Mouse (Mus musculus): ENCODE results near the gene Snrpe. TPM values are rescaled to one million over a fixed set of nuclear protein-coding genes. Genes with fewer than 3 reads are reported as not detected.

Snrpe gene
- 10 to 100 TPM; 41.4 to 45.8 TPM for total RNA-seq (2021)
- long read RNA-seq, experiment 1, transcript Snrpe-204 (5 exons, 503 nt): major isoform, 45 of 47 reads
- long read RNA-seq, experiment 1, partial matches to known transcripts: 2 of 47 reads
- long read RNA-seq, experiment 1, other reads (novel, unspliced or antisense): 0 of 47 reads
- long read RNA-seq, experiment 2, transcript Snrpe-204 (5 exons, 503 nt): major isoform, 37 of 38 reads
- long read RNA-seq, experiment 2, partial matches to known transcripts: 0 of 38 reads
- long read RNA-seq, experiment 2, other reads (novel, unspliced or antisense): 1 of 38 reads

- DNase-seq (ENCODE audit: low spot score): peak; percentile 96
Observed at GRCm38 (mm10) chr1:133609771-133610502, at the start of gene Snrpe. TSS of gene Snrpe (minus strand) at chr1:133610291.

- DNase-seq (ENCODE audit: low spot score): no peak
Observed at GRCm38 (mm10) chr1:133658878-133659277, 48.8 kb upstream of the Snrpe start.

DNA sequence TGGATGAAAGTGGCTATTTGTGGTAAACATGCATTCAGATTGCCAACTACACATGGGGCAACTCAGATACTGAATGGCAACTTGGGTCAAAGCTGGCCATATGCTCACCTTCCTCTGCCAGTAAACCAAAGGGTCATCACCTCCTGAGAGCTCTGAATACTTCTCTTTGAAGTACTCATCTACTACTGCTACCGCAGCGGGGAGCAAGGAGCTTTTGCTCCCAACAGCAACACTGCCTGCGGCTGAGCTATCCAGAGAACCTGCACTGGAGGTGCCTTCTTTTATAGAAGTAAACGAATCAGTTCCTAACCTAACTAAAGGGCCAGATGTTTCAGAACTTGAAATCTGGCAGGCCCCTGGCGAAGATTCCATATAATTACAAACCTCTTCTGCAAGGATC is 46.7 kb upstream of the Snrpe start:
- no peak for DNase-seq (ENCODE audit: low spot score)

- DNase-seq (ENCODE audit: low spot score): no peak
Observed at GRCm38 (mm10) chr1:133653033-133653432, 42.9 kb upstream of the Snrpe start.

- DNase-seq (ENCODE audit: low spot score): no peak
Observed at GRCm38 (mm10) chr1:133650288-133651055, 40.4 kb upstream of the Snrpe start.

- peak; percentile 62 for DNase-seq (ENCODE audit: low spot score)
Observed at GRCm38 (mm10) chr1:133645652-133646051, 35.6 kb upstream of the Snrpe start.

DNA sequence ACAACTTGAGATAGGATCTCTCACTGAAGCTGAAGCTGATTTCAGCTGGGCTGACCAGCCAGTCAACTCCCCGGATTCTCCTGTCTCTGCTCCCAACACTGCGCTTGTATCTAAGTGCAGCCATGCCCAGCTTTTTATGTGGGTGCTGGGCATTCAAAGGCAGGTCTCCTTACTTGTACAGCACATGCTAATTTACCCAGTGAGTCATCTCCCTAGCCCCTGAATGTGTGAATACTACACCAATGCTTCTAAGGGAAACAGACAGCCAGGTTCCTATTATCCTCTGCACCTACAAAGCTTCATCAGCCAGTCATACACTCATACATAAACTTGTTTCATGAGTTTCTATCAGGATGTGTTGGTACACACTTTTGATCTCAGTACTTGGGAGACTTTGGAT is 31.1 kb upstream of the Snrpe start:
- DNase-seq (ENCODE audit: low spot score): no peak

DNA sequence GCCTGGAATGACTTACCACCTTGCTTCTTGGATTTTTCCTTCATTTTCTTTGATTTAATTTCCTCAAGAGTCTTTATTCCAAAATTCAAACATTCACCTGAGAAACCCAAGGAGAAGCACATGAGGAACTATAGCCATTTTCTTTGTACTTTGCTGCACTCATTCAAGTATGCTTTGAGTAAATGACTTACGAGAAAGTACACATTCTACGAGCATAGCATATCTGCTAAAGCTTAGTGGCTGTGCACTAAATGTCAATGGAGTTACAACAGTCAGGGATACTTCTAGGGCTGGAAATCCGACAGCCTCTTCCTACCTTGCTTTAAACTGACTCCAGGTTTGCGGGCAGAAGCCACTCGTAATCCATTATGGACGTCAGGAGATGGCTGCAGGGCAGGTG is 28.4 kb upstream of the Snrpe start:
- no peak for DNase-seq (ENCODE audit: low spot score)

GRCm38 (mm10) chr1:133632168-133632567 is 22.1 kb upstream of the Snrpe start:
- no peak for DNase-seq (ENCODE audit: low spot score)

- no peak for DNase-seq (ENCODE audit: low spot score)
Observed at GRCm38 (mm10) chr1:133625052-133625451, 15.0 kb upstream of the Snrpe start.

DNA sequence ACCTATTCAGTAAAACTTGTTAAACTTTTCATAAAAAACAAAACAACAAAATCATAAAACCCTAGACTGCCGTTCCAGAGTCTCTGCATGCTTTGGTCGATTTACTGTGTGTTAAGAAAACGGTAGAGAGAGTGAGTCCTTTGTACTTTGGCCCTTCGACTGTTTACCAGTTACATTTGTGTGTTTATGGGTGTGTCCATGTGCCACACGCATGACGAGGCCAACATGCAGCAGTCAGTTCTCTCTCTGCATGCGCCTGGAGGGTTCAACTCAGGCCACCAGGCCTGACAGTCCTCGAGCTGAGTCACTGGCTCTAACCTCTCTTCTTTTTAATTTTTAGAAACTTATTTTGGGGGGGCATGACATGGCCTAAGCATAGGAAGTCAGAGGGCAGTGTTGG is 8.2 kb upstream of the Snrpe start:
- no peak for DNase-seq (ENCODE audit: low spot score)

DNA sequence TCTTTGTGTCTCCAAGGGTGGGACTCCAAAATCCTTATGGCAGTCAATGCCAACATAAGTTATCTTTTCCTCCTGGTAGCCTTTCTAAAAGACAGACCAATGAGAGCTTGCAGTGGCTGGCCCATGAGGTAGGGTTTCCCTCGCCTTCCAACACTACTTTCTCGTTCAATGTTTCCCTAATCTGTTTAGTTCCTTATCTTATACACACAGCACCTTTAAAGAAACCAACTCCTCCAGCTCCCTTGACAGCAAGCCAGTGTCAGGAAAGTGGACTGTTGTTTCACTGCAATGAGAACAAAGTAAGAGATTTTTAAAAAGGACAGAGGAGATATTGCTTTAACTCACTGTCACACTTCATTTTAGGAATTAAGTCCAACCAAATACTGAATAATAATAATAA is 7.8 kb upstream of the Snrpe start:
- DNase-seq (ENCODE audit: low spot score): no peak

DNA sequence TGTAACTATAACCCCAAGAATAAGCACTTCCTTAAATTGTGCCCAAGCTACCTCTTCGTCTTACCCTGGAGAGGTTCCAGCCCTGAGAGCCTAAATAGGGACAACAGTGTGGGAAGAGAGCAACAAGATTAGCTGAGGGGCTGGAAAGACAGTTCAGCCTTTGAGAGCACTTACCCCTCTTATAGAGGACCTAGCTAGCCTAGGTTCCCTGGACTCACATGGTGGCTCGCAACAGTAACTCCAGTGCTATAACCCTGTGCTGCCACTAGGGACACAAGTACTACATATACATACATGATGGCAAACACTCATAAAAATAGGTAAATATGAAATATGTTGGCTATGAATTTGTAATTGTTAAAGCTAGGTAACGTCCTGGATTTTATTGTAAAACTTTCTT is 3.7 kb upstream of the Snrpe start:
- DNase-seq (ENCODE audit: low spot score): no peak

GRCm38 (mm10) chr1:133611436-133611835 is 1.3 kb upstream of the Snrpe start:
- DNase-seq (ENCODE audit: low spot score): no peak

GRCm38 (mm10) chr1:133610601-133611000 is 510 bp upstream of the Snrpe start:
- DNase-seq (ENCODE audit: low spot score): no peak

GRCm38 (mm10) chr1:133603174-133603573 is 6.9 kb downstream of the Snrpe start:
- no peak for DNase-seq (ENCODE audit: low spot score)

- no peak for DNase-seq (ENCODE audit: low spot score)
Observed at GRCm38 (mm10) chr1:133596298-133597007, 13.6 kb downstream of the Snrpe start.

DNA sequence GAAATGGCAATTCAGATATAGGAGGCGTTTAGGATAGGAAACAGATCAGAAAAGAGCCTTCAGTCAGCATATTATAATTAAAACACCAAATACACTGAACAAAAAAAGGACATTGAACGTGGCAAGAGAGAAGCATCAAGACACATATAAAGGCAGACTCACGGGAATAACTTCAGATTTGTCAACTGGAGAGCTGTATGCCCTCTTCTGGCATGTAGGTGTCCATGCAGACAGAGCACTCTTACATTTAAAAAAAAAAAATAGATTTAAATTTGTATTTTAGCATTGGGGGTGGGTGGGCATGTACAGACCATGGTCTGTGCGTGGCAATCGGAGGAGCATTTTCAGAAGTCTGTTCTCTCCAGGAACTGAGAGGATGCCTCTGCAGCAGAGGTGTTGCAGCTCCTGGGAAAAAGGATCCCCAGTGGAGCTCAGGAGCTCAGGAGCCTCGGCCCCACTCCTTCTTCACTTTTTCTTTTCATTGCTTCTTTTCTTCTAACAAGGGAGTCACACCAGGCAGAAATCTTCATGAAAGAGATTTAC is 24.0 kb downstream of the Snrpe start:
- no peak for DNase-seq (ENCODE audit: low spot score)

- DNase-seq (ENCODE audit: low spot score): no peak
Observed at GRCm38 (mm10) chr1:133571293-133571692, 38.8 kb downstream of the Snrpe start.

All from gastrocnemius, adult 18-20 months (tissue).